Mouse (Mus musculus): ENCODE results near the gene Wdr76.
"Not testable (repeated sequence)": the region's sequence is repeated elsewhere in the genome, so short reads cannot be mapped to it uniquely, and the experiment has no call there.

The Wdr76 gene

DNA sequence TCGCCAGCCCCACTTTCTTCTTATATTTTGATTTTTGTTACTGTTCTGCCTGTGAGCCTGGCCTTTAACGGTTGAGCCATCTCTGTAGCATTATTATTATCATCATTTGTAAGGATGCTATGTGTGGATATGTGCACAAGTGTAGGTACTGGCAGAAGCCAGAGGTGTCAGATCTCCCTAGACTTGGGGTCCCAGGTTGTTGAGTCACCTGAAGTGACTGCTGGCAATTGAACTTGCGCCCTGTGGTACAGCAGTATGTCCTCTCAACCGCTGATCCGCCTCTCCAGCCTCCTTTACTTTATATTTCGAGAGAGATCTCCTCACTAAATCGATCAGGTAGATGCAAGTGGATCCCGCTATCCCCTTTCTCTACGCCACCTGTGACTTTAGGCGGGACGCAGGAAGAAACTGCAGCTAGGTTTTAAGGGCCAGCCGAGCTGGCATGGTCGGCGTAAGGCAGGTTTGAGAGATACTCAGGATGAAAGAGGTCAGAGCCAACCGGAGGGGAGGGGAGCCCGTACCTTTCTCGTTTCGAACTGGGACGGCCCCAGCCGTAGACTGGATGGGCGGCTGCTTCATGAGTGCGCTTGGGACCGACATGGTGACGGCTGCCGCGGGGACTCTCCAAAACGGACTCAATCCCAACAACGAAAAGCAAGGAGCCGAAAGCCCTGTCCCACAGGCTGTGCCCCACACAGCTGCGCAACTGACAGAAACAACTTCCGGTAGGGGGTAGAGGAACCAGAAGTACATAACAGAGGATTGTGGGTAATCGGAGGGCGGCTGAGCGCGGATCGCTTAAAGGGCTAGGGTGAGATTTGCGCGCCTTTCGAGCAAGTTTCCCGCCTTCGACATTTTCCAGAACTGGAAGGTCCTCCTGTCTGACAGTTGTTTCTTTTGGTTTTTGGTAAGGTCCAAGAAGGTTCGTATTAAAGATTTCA is at the start of gene Wdr76, which contains the start of gene Mfap1a:
Gene Wdr76, plus strand, starts transcription at position 782 of the 941 bp plus-strand sequence.
Gene Mfap1a, minus strand, starts transcription at position 724 of the 941 bp plus-strand sequence.
- DNase-seq (ENCODE audit: low spot score in 2 of 2), result peak; percentile 58 to 66

DNA sequence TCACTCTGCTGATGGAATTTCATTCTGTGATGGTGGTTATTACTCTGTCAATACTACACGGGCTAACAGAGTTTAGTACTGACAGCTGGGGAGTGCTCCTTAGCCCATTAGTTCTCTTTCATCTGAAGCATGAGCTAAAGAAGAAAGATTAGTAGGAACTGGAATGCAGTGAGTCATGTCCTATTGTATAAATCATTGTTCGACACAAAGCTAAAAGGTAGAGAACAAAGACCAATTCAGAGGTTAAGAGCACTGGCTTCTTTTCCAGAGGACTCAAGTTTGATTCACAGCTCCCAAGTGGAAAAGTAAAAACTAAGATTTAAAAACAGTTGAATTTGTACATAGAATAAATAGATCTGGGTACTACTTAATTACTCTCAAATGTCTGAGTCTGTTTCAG is 46.5 kb upstream of the Wdr76 start:
- no peak for DNase-seq (ENCODE audit: low spot score in 2 of 2)

DNA sequence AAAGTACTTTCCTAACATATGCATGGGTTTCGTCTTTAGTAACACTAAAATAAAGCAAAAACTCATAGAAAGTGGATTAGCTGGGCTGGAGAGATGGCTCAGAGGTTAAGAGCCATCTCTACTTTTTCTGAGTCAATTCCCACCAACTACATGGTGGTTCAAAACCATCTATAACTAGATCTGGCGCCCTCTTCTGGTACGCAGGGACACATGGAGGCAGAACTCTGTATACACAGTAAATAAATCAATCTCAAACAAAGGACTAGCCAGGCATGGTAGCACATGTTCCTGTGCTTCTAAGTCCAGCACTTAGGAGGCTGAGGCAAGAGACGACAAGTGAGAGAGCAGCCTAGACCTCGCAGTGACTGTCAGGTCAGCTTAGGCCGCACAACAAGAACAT is 37.5 kb upstream of the Wdr76 start:
- not testable (repeated sequence) for DNase-seq (ENCODE audit: low spot score in 2 of 2)

DNA sequence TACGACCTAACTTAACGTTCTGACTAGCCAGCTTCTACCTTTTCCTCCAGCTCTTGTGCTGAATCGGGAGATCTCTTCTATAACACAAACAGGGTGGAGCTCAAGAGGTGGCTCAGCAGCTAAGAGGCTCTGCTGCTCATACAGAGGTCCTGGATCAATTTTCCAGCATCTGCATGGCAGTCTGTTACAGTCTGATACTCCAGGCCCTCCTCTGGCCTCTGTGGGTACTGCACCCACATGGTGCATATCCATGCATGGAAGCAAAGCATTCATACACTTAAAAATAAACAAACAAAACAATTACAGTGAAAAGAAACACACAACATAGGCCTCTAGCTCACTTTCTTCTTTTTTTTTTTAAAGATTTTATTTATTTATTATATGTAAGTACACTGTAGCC is 33.7 kb upstream of the Wdr76 start:
- not testable (repeated sequence) for DNase-seq (ENCODE audit: low spot score in 2 of 2)

DNA sequence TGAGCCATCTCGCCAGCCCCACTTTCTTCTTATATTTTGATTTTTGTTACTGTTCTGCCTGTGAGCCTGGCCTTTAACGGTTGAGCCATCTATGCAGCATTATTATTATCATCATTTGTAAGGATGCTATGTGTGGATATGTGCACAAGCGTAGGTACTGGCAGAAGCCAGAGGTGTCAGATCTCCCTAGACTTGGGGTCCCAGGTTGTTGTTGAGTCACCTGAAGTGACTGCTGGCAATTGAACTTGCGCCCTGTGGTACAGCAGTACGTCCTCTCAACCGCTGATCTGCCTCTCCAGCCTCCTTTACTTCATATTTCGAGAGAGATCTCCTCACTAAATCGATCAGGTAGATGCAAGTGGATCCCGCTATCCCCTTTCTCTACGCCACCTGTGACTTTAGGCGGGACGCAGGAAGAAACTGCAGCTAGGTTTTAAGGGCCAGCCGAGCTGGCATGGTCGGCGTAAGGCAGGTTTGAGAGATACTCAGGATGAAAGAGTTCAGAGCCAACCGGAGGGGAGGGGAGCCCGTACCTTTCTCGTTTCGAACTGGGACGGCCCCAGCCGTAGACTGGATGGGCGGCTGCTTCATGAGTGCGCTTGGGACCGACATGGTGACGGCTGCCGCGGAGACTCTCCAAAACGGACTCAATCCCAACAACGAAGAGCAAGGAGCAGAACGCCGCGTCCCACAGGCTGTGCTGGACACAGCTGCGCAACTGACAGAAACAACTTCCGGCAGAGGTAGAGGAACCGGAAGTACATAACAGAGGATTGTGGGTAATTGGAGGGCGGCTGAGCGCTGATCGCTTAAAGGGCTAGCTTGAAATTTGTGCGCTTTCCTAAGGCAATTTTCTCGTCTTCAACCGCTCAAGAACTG is 33.0 kb upstream of the Wdr76 start, which contains the start of gene Mfap1b:
Gene Mfap1b, minus strand, starts transcription at position 767 of the 879 bp plus-strand sequence.
- DNase-seq (ENCODE audit: low spot score in 2 of 2), result peak; percentile 44 to 74

DNA sequence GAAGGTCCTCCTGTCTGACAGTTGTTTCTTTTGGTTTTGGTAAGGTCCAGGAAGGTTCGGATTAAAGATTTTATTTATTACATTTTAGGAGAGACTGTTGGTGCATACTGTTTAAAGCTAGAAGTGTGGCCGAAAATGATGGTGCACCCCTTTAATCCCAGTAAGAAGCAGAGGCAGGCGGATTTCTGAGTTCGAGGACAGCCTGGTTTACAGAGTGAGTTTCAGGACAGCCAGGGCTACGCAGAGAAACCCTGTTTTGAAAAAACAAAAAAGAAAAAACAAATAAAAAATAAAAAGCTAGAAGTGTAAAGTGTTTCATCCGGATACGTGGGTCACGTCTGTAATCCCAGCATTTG is 32.4 kb upstream of the Wdr76 start:
- no peak for DNase-seq (ENCODE audit: low spot score in 2 of 2)

DNA sequence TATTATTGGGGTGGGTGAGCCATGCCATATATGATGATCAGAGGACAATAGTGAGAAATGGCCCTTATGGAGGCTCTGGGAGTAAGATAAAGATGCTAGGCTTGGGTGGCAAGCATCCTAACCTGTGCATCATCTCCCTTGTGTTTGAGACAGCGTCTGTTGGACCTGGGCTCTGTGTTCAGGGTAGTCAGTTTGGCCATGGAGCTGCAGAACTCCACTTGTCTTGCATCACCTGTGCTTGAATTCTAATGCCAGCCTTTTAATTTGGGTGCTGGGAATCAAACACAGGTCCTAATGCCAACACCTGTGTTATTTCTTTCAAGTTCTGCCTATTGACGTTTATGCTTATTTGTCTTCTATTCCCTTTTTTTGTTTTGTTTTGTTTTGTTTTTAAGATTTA is 31.2 kb upstream of the Wdr76 start:
- not testable (repeated sequence) for DNase-seq (ENCODE audit: low spot score in 2 of 2)

DNA sequence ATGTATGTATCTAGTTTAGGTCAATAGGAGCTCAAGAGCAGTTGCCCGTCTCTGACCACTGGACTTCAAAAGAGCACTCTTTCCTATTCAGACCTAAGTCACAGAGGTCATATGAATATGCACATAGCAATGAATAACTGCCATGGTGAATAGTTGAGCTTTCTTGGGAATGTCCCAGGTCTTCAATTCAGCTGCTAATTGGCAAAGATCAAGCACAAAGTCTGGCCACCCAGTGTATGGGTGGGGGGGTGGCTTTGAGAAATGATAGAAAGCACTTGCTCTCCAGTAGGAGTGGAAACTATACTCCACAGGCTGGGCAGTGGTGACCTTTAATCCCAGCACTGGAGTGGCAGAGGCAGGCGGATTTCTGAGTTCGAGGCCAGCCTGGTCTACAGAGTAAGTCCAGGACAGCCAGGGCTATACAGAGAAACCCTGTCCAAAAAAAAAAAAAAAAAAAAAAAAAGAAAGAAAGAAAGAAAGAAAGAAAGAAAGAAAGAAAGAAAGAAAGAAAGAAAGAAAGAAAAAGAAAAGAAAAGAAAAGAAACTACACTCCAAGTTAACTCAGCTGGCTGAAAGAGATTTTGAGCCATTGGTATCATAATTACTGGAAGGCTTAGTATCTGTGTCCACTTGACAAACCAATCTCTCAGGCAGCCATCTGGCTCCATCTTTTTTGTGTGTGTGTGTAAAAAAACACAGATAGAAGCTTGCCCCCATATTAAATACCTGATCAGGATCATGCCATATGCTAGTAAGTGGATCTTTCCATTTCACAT is 28.8 kb upstream of the Wdr76 start:
- no peak for DNase-seq (ENCODE audit: low spot score in 2 of 2)

- DNase-seq (ENCODE audit: low spot score in 2 of 2), result no peak
Observed at GRCm38 (mm10) chr2:121480498-121480897, 26.0 kb upstream of the Wdr76 start.

GRCm38 (mm10) chr2:121480916-121481315 is 25.6 kb upstream of the Wdr76 start:
- not testable (repeated sequence) for DNase-seq (ENCODE audit: low spot score in 2 of 2)

DNA sequence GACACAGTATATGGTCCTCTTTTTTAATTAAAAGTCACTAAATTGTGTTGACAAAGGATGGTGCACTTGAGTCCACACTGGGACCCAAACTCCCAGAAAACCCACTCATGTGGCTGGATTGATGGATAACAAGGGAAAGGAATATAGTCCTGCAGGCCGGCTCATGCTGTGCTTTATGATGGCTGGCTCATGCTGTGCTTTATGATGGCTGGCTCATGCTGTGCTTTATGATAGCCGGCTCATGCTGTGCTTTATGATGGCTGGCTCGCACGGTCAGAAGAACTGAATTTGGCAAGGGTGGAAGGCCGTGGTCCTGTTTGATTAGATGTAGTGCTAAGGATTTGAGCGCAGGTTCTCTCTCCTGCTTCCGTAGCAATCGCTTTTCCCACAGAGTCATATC is 22.9 kb upstream of the Wdr76 start:
- no peak for DNase-seq (ENCODE audit: low spot score in 2 of 2)

DNA sequence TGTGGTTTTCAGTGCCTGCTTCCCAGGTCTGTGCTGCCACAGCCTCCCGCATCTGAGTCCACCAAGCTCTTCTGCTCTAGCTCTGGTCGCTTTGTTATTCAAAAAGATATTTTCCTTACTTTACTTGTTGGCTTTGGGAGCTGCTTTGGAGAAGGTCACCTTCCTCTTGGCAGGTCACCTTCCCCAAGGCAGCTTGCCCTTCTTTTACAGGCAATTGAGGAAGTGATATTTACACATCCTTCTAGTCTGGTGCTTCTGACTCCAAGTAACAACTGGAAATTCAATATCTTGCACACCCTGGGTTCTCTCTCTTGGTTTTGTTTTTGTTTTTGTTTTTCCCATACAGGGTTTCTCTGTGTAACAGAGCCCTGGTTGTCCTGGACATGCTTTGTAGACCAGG is 22.1 kb upstream of the Wdr76 start:
- DNase-seq (ENCODE audit: low spot score in 2 of 2), result not testable (repeated sequence)

DNA sequence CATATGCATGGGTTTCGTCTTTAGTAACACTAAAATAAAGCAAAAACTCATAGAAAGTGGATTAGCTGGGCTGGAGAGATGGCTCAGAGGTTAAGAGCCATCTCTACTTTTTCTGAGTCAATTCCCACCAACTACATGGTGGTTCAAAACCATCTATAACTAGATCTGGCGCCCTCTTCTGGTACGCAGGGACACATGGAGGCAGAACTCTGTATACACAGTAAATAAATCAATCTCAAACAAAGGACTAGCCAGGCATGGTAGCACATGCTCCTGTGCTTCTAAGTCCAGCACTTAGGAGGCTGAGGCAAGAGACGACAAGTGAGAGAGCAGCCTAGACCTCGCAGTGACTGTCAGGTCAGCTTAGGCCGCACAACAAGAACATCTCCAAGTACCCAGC is 5.0 kb upstream of the Wdr76 start:
- not testable (repeated sequence) for DNase-seq (ENCODE audit: low spot score in 2 of 2)

GRCm38 (mm10) chr2:121507173-121507950 is 839 bp downstream of the Wdr76 start:
- DNase-seq (ENCODE audit: low spot score in 2 of 2), result no peak

- DNase-seq (ENCODE audit: low spot score in 2 of 2), result no peak
Observed at GRCm38 (mm10) chr2:121507951-121508330, 1.4 kb downstream of the Wdr76 start.

GRCm38 (mm10) chr2:121509584-121509983 is 3.1 kb downstream of the Wdr76 start:
- DNase-seq (ENCODE audit: low spot score in 2 of 2), result peak; percentile 16 to 22

DNA sequence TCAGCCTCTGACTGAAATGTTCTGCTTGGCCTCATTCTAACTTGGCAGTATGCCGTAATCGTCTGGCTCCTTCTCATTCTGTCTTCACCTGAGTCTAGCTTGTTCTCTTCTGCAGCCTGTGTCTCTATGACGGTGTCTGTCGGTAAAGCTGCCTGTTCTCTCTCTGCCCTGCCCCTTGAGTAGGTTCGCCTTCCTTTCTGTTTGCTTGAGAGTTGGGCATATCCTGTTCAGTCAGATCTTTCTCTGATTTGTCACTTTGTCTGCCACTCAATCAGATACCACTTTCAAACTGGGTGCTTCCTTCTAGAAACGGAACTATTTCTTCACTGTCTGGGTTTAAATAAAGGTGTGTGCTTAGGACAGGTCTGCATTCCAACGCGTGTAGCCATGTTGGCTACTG is 4.9 kb downstream of the Wdr76 start:
- no peak for DNase-seq (ENCODE audit: low spot score in 2 of 2)

- DNase-seq (ENCODE audit: low spot score in 2 of 2), result not testable (repeated sequence)
Observed at GRCm38 (mm10) chr2:121512991-121513765, 6.7 kb downstream of the Wdr76 start.

- DNase-seq (ENCODE audit: low spot score in 2 of 2), result no peak
Observed at GRCm38 (mm10) chr2:121514211-121514610, 7.7 kb downstream of the Wdr76 start.

- no peak for DNase-seq (ENCODE audit: low spot score in 2 of 2)
Observed at GRCm38 (mm10) chr2:121518106-121518505, 11.6 kb downstream of the Wdr76 start.
